8 mouse cellular contexts compared by ENCODE assay signal in the genomic region with DNA sequence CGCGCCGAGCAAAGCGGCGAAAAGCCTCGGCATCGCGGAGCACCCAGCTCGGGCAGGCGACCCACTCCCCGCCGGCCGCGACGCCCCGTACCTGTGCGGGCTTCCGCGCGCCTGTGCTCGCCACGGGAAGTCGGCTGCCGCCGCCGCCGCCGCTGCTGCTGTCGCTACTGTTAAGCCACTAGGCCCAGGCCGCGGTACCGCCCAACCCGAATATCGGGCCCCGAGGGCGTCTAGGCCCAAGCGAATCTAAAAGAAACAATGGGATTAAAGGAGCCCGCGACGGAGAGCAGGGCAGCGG. TPM values are rescaled to one million over a fixed set of nuclear protein-coding genes. Genes with fewer than 3 reads are reported as not detected.
A peak's percentile ranks its signal among the peaks of the same experiment; 100 is the strongest.
DNase-seq lines count a peak whose midpoint lies in the region; ATAC-seq and TF ChIP-seq lines count a peak whose summit lies in the region.

No protein-coding gene starts in this region.

- H3ac ChIP-seq in C2C12 (ENCODE audit: control insufficient read depth, insufficient read length, low read depth), result peak overlapping the region; percentile 98

- no peak for DNase-seq in heart, adult 2 months
- no peak for DNase-seq in heart, postnatal 36 days
- DNase-seq in liver, embryonic 14.5 days (ENCODE audit: low read depth in 3 of 3, low spot score in 3 of 3), result no peak
- no peak for DNase-seq in B cell, adult 2 months

- no peaks in the 10 kb centered on the region for H3K9me3 ChIP-seq in forebrain, embryonic 12.5 days
- no peaks in the 10 kb centered on the region for H3K9me3 ChIP-seq in liver, embryonic 14.5 days (ENCODE audit: control insufficient read depth, low read length)

- no peak for TF ChIP-seq CTCF in heart, adult 2 months (IDR thresholded peaks at IDR 0.05)
- TF ChIP-seq CTCF in C2C12 (IDR thresholded peaks at IDR 0.05; ENCODE audit: control insufficient read depth, insufficient read depth, insufficient read length), result no peak
- TF ChIP-seq CTCF in liver, embryonic 14.5 days (IDR thresholded peaks at IDR 0.05; ENCODE audit: low read depth), result no peak

- peaks cover 47% of the 10 kb centered on the region for H3K79me3 ChIP-seq in C2C12 (ENCODE audit: low read depth)

- peak overlapping the region; percentile 25 for H3K4me2 ChIP-seq in forebrain, embryonic 12.5 days
- peak overlapping the region; percentile 5; the same call in 1 of the 2 replicates for H3K4me2 ChIP-seq in liver, embryonic 14.5 days (ENCODE audit: low read depth)

- no peak for ATAC-seq in forebrain, embryonic 12.5 days (ENCODE audit: low FRiP score)
- peak; percentile 45 for ATAC-seq in liver, embryonic 14.5 days (ENCODE audit: insufficient read depth)
- ATAC-seq in activated CD4-positive, CD25-positive, alpha-beta regulatory T cell, adult 4 months, result no peak
- no peak for ATAC-seq in inflammation-experienced regulatory T-cells, adult 6 months

- peaks cover 36% of the 10 kb centered on the region for H3K36me3 ChIP-seq in heart, adult 2 months (ENCODE audit: control insufficient read depth, insufficient read depth, low read length)
- H3K36me3 ChIP-seq in C2C12 (ENCODE audit: control insufficient read depth, insufficient read depth), result peaks cover 45% of the 10 kb centered on the region
- H3K36me3 ChIP-seq in forebrain, embryonic 12.5 days (replicated peaks), result peaks cover 25% of the 10 kb centered on the region
- H3K36me3 ChIP-seq in liver, embryonic 14.5 days (replicated peaks; ENCODE audit: control insufficient read depth, insufficient read depth, low read depth), result peaks cover 33% of the 10 kb centered on the region

- no peak for TF ChIP-seq POLR2A in heart, adult 2 months (IDR thresholded peaks at IDR 0.05; ENCODE audit: insufficient read depth, low read depth, low read length)

- H3K9ac ChIP-seq in heart, adult 2 months (ENCODE audit: low read depth, low read length), result peak overlapping the region; percentile 100
- peak overlapping the region; percentile 100 for H3K9ac ChIP-seq in forebrain, embryonic 12.5 days
- peak overlapping the region; percentile 99 for H3K9ac ChIP-seq in liver, embryonic 14.5 days (replicated peaks)

- H3K27me3 ChIP-seq in heart, adult 2 months (ENCODE audit: control insufficient read depth, insufficient read depth, low read length), result no peaks in the 10 kb centered on the region
- H3K27me3 ChIP-seq in C2C12 (ENCODE audit: control insufficient read depth, insufficient read depth, insufficient read length), result no peaks in the 10 kb centered on the region
- 0 out of 2 replicates have a peak, but pooled peaks cover 3% of the 10 kb centered on the region for H3K27me3 ChIP-seq in forebrain, embryonic 12.5 days
- no peaks in the 10 kb centered on the region for H3K27me3 ChIP-seq in liver, embryonic 14.5 days (ENCODE audit: control insufficient read depth, insufficient read depth, low read length)

- H3K4me1 ChIP-seq in heart, adult 2 months (ENCODE audit: control insufficient read depth, insufficient read depth, low read length), result peaks cover 9% of the 10 kb centered on the region
- H3K4me1 ChIP-seq in forebrain, embryonic 12.5 days, result peaks cover 27% of the 10 kb centered on the region
- peaks cover 9 to 19% of the 10 kb centered on the region in 2 experiments for H3K4me1 ChIP-seq in liver, embryonic 14.5 days (replicated peaks; ENCODE audit: control insufficient read depth in 2 of 2, insufficient read depth in 2 of 2, low read length in 1 of 2)

- H3K4me3 ChIP-seq in heart, adult 2 months, result peak overlapping the region; percentile 82
- peak overlapping the region; percentile 99 for H3K4me3 ChIP-seq in C2C12 (ENCODE audit: insufficient read depth, poor library complexity, severe bottlenecking)
- H3K4me3 ChIP-seq in forebrain, embryonic 12.5 days (replicated peaks), result peak overlapping the region; percentile 100
- H3K4me3 ChIP-seq in liver, embryonic 14.5 days (ENCODE audit: insufficient read depth in 1 of 2, low read depth in 2 of 2, low read length in 2 of 2), result peak overlapping the region; percentile 82 to 85

- TF ChIP-seq EP300 in heart, adult 2 months (IDR thresholded peaks at IDR 0.05; ENCODE audit: insufficient read depth, low read depth, low read length), result no peak
- TF ChIP-seq EP300 in liver, embryonic 14.5 days (IDR thresholded peaks at IDR 0.05; ENCODE audit: low read depth), result no peak

- intact Hi-C loops in heart, adult 2 months (cut with DNase I), result loop anchor here (1.0 to 5.0 kb wide), 3 partner anchors 15 to 99 kb away; no protein-coding TSS in a partner anchor
- intact Hi-C loops in heart, postnatal 36 days (cut with DNase I), result loop anchor here (1.0 to 5.0 kb wide), 4 partner anchors 17 to 99 kb away; a partner anchor contains a TSS

- H3K79me2 ChIP-seq in heart, adult 2 months (replicated peaks; ENCODE audit: control insufficient read depth, insufficient read depth, low read length), result peaks cover 6% of the 10 kb centered on the region
- peaks cover 53% of the 10 kb centered on the region for H3K79me2 ChIP-seq in C2C12 (ENCODE audit: control insufficient read depth, insufficient read depth)

- WGBS in heart, adult 2 months, result 0% methylated on average over 41 of the region's 41 CpGs
- WGBS in forebrain, embryonic 12.5 days, result 0% methylated on average over 29 of the region's 41 CpGs
- WGBS in liver, embryonic 14.5 days (ENCODE audit: insufficient replicate concordance), result under 1% methylated on average over 38 of the region's 41 CpGs

- H3K27ac ChIP-seq in heart, adult 2 months, result peak overlapping the region; percentile 100
- H3K27ac ChIP-seq in forebrain, embryonic 12.5 days, result peak overlapping the region; percentile 97
- H3K27ac ChIP-seq in liver, embryonic 14.5 days, result peak overlapping the region; percentile 96

TF ChIP-seq in C2C12, 6 proteins besides CTCF, POLR2A, EP300 and RAD21 (continues in another document):
- TF ChIP-seq MYOD1 (IDR thresholded peaks at IDR 0.05; ENCODE audit: control insufficient read depth, insufficient read length, low read depth), result no peak
- no peak for TF ChIP-seq MAX (IDR thresholded peaks at IDR 0.05)

RNA-seq across cellular contexts. Expression of a gene that starts 0.3 kb away (rescaled TPM):
- total RNA-seq in heart, adult 2 months (2021), result 100 to 1,000 TPM; 124 to 143 TPM
- polyA plus RNA-seq in heart, adult 2 months (2012; rRNA removed), result 25.8 and 45.2 TPM in 2 replicates
- 100 to 1,000 TPM; 143 to 146 TPM for total RNA-seq in heart, postnatal 36 days (2021)
- polyA plus RNA-seq in C2C12 (2012; fragmentation: generic; extraction: Trizol), result 51.3 TPM
- polyA plus RNA-seq in forebrain, embryonic 12.5 days (2016; fragmentation: Nextera tagmentation; extraction: Ambion mirVana), result 708 and 716 TPM in 2 replicates
- polyA plus RNA-seq in liver, embryonic 14.5 days (2012; rRNA removed), result 46.5 and 69.5 TPM in 2 replicates
- polyA plus RNA-seq in liver, embryonic 14.5 days (2014; fragmentation: Nextera tagmentation; extraction: Ambion mirVana), result 207 and 223 TPM in 2 replicates
- 100 to 1,000 TPM; 578 to 629 TPM for polyA plus RNA-seq in activated CD4-positive, CD25-positive, alpha-beta regulatory T cell, adult 4 months (2017; shearing (Covaris generic))
- polyA plus RNA-seq in inflammation-experienced regulatory T-cells, adult 6 months (2017; shearing (Covaris generic)), result 100 to 1,000 TPM; 572 to 796 (median 746) TPM

RNA-seq across cellular contexts. Expression of a gene that starts 16.5 kb away (rescaled TPM):
- 10 to 100 TPM; 15.6 to 20.0 TPM for total RNA-seq in heart, adult 2 months (2021)
- polyA plus RNA-seq in heart, adult 2 months (2012; rRNA removed), result 7.1 and 8.9 TPM in 2 replicates
- total RNA-seq in heart, postnatal 36 days (2021), result 10 to 100 TPM; 19.3 to 23.8 TPM
- 18.1 TPM for polyA plus RNA-seq in C2C12 (2012; fragmentation: generic; extraction: Trizol)
- 105 and 111 TPM in 2 replicates for polyA plus RNA-seq in forebrain, embryonic 12.5 days (2016; fragmentation: Nextera tagmentation; extraction: Ambion mirVana)
- 2.6 and 2.9 TPM in 2 replicates for polyA plus RNA-seq in liver, embryonic 14.5 days (2012; rRNA removed)
- 10.1 and 12.7 TPM in 2 replicates for polyA plus RNA-seq in liver, embryonic 14.5 days (2014; fragmentation: Nextera tagmentation; extraction: Ambion mirVana)
- 10 to 100 TPM; 56.4 to 77.6 TPM for polyA plus RNA-seq in activated CD4-positive, CD25-positive, alpha-beta regulatory T cell, adult 4 months (2017; shearing (Covaris generic))
- 100 to 1,000 TPM in 1 of 3 experiments, 10 to 100 TPM in 2; 56.7 to 100 (median 81.3) TPM for polyA plus RNA-seq in inflammation-experienced regulatory T-cells, adult 6 months (2017; shearing (Covaris generic))

RNA-seq across cellular contexts. Expression of a gene that starts 35.8 kb away (rescaled TPM):
- 10 to 100 TPM; 81.4 to 96.6 TPM for total RNA-seq in heart, adult 2 months (2021)
- polyA plus RNA-seq in heart, adult 2 months (2012; rRNA removed), result 83.7 and 116 TPM in 2 replicates
- 10 to 100 TPM; 86.3 to 93.6 TPM for total RNA-seq in heart, postnatal 36 days (2021)
- polyA plus RNA-seq in C2C12 (2012; fragmentation: generic; extraction: Trizol), result 33.7 TPM
- polyA plus RNA-seq in forebrain, embryonic 12.5 days (2016; fragmentation: Nextera tagmentation; extraction: Ambion mirVana), result 30.8 and 31.5 TPM in 2 replicates
- 37.3 and 40.9 TPM in 2 replicates for polyA plus RNA-seq in liver, embryonic 14.5 days (2012; rRNA removed)
- polyA plus RNA-seq in liver, embryonic 14.5 days (2014; fragmentation: Nextera tagmentation; extraction: Ambion mirVana), result 55.3 and 62.5 TPM in 2 replicates
- polyA plus RNA-seq in activated CD4-positive, CD25-positive, alpha-beta regulatory T cell, adult 4 months (2017; shearing (Covaris generic)), result 10 to 100 TPM; 40.6 to 45.9 TPM
- polyA plus RNA-seq in inflammation-experienced regulatory T-cells, adult 6 months (2017; shearing (Covaris generic)), result 10 to 100 TPM; 34.3 to 43.0 (median 36.7) TPM

RNA-seq across cellular contexts. Expression of a gene that starts 35.9 kb away (rescaled TPM):
- 100 to 1,000 TPM; 321 to 367 TPM for total RNA-seq in heart, adult 2 months (2021)
- polyA plus RNA-seq in heart, adult 2 months (2012; rRNA removed), result 244 and 304 TPM in 2 replicates
- total RNA-seq in heart, postnatal 36 days (2021), result 100 to 1,000 TPM; 345 to 377 TPM
- 287 TPM for polyA plus RNA-seq in C2C12 (2012; fragmentation: generic; extraction: Trizol)
- polyA plus RNA-seq in forebrain, embryonic 12.5 days (2016; fragmentation: Nextera tagmentation; extraction: Ambion mirVana), result 388 and 397 TPM in 2 replicates
- polyA plus RNA-seq in liver, embryonic 14.5 days (2012; rRNA removed), result 123 and 181 TPM in 2 replicates
- 248 and 249 TPM in 2 replicates for polyA plus RNA-seq in liver, embryonic 14.5 days (2014; fragmentation: Nextera tagmentation; extraction: Ambion mirVana)
- polyA plus RNA-seq in activated CD4-positive, CD25-positive, alpha-beta regulatory T cell, adult 4 months (2017; shearing (Covaris generic)), result 100 to 1,000 TPM; 150 to 165 TPM
- 100 to 1,000 TPM; 144 to 170 (median 160) TPM for polyA plus RNA-seq in inflammation-experienced regulatory T-cells, adult 6 months (2017; shearing (Covaris generic))

RNA-seq across cellular contexts. Expression of a gene that starts 52.9 kb away (rescaled TPM):
- total RNA-seq in heart, adult 2 months (2021), result 10 to 100 TPM; 11.9 to 13.5 TPM
- 2.8 and 3.4 TPM in 2 replicates for polyA plus RNA-seq in heart, adult 2 months (2012; rRNA removed)
- 10 to 100 TPM in 1 of 2 experiments, 1 to 10 TPM in 1; 9.0 to 13.6 TPM for total RNA-seq in heart, postnatal 36 days (2021)
- 15.3 TPM for polyA plus RNA-seq in C2C12 (2012; fragmentation: generic; extraction: Trizol)
- polyA plus RNA-seq in forebrain, embryonic 12.5 days (2016; fragmentation: Nextera tagmentation; extraction: Ambion mirVana), result 20.4 and 31.9 TPM in 2 replicates
- polyA plus RNA-seq in liver, embryonic 14.5 days (2012; rRNA removed), result 1.9 and 3.9 TPM in 2 replicates
- 5.1 and 5.5 TPM in 2 replicates for polyA plus RNA-seq in liver, embryonic 14.5 days (2014; fragmentation: Nextera tagmentation; extraction: Ambion mirVana)
- 1 to 10 TPM; 6.0 to 8.8 TPM for polyA plus RNA-seq in activated CD4-positive, CD25-positive, alpha-beta regulatory T cell, adult 4 months (2017; shearing (Covaris generic))
- polyA plus RNA-seq in inflammation-experienced regulatory T-cells, adult 6 months (2017; shearing (Covaris generic)), result 10 to 100 TPM in 1 of 3 experiments, 1 to 10 TPM in 2; 5.9 to 12.5 (median 10.0) TPM
